Mouse (Mus musculus): ENCODE data around the gene Col25a1. TPM values are rescaled to one million over a fixed set of nuclear protein-coding genes. Genes with fewer than 3 reads are reported as not detected.

Col25a1 gene
- polyA plus RNA-seq, 1 experiment from 2014 or later, result 7.9 TPM

GRCm38 (mm10) chr3:130545995-130546394 lies 414.7 kb downstream of the Col25a1 start:
- no peak overlapping the region for H3K4me2 ChIP-seq (replicated peaks; ENCODE audit: low read depth, low read length)
- ATAC-seq (ENCODE audit: insufficient number of reproducible peaks, insufficient read depth, low FRiP score, low read depth), result no peak
- H3K4me1 ChIP-seq (ENCODE audit: control insufficient read depth, insufficient read depth, low read length), result no peaks in the 10 kb centered on the region
- no peak overlapping the region for H3K9ac ChIP-seq (replicated peaks; ENCODE audit: low read depth, low read length)
- no peaks in the 10 kb centered on the region for H3K9me3 ChIP-seq (ENCODE audit: control insufficient read depth, low read depth, low read length)
- H3K36me3 ChIP-seq (ENCODE audit: control insufficient read depth, insufficient read depth, low read length), result no peaks in the 10 kb centered on the region
- WGBS, result 84% methylated on average over 3 of the region's 3 CpGs
- no peak overlapping the region for H3K27ac ChIP-seq (ENCODE audit: low read length)
- H3K4me3 ChIP-seq (ENCODE audit: low read depth, low read length), result no peak overlapping the region
- H3K27me3 ChIP-seq (ENCODE audit: control insufficient read depth, insufficient read depth, low read length), result no peaks in the 10 kb centered on the region

- no peaks in the 10 kb centered on the region for H3K27me3 ChIP-seq (ENCODE audit: control insufficient read depth, insufficient read depth, low read length)
- no peak overlapping the region for H3K9ac ChIP-seq (replicated peaks; ENCODE audit: low read depth, low read length)
- H3K27ac ChIP-seq (ENCODE audit: low read length), result no peak overlapping the region
- no peaks in the 10 kb centered on the region for H3K36me3 ChIP-seq (ENCODE audit: control insufficient read depth, insufficient read depth, low read length)
- no peak overlapping the region for H3K4me3 ChIP-seq (ENCODE audit: low read depth, low read length)
- ATAC-seq (ENCODE audit: insufficient number of reproducible peaks, insufficient read depth, low FRiP score, low read depth), result no peak
- H3K4me1 ChIP-seq (ENCODE audit: control insufficient read depth, insufficient read depth, low read length), result no peaks in the 10 kb centered on the region
- no peaks in the 10 kb centered on the region for H3K9me3 ChIP-seq (ENCODE audit: control insufficient read depth, low read depth, low read length)
- no peak overlapping the region for H3K4me2 ChIP-seq (replicated peaks; ENCODE audit: low read depth, low read length)
- WGBS, result 68% methylated on average over 7 of the region's 7 CpGs
Measured at GRCm38 (mm10) chr3:130549066-130549465, 417.8 kb downstream of the Col25a1 start.

GRCm38 (mm10) chr3:130556263-130556662 lies 425.0 kb downstream of the Col25a1 start:
- no peak overlapping the region for H3K27ac ChIP-seq (ENCODE audit: low read length)
- H3K9me3 ChIP-seq (ENCODE audit: control insufficient read depth, low read depth, low read length), result no peaks in the 10 kb centered on the region
- no peak overlapping the region for H3K4me2 ChIP-seq (replicated peaks; ENCODE audit: low read depth, low read length)
- no peaks in the 10 kb centered on the region for H3K4me1 ChIP-seq (ENCODE audit: control insufficient read depth, insufficient read depth, low read length)
- no peaks in the 10 kb centered on the region for H3K36me3 ChIP-seq (ENCODE audit: control insufficient read depth, insufficient read depth, low read length)
- peaks cover 2% of the 10 kb centered on the region; the same call in 1 of the 2 replicates for H3K27me3 ChIP-seq (ENCODE audit: control insufficient read depth, insufficient read depth, low read length)
- no peak overlapping the region for H3K4me3 ChIP-seq (ENCODE audit: low read depth, low read length)
- H3K9ac ChIP-seq (replicated peaks; ENCODE audit: low read depth, low read length), result no peak overlapping the region
- 14% methylated on average over 1 of the region's 1 CpGs for WGBS
- ATAC-seq (ENCODE audit: insufficient number of reproducible peaks, insufficient read depth, low FRiP score, low read depth), result peak; percentile 75; the same call in 1 of the 2 replicates

GRCm38 (mm10) chr3:130565586-130565985 lies 434.3 kb downstream of the Col25a1 start:
- WGBS, result 95% methylated on average over 6 of the region's 6 CpGs
- H3K4me1 ChIP-seq (ENCODE audit: control insufficient read depth, insufficient read depth, low read length), result peaks cover 5% of the 10 kb centered on the region; the same call in 1 of the 2 replicates
- ATAC-seq (ENCODE audit: insufficient number of reproducible peaks, insufficient read depth, low FRiP score, low read depth), result no peak
- no peaks in the 10 kb centered on the region for H3K9me3 ChIP-seq (ENCODE audit: control insufficient read depth, low read depth, low read length)
- no peak overlapping the region for H3K4me2 ChIP-seq (replicated peaks; ENCODE audit: low read depth, low read length)
- no peak overlapping the region for H3K9ac ChIP-seq (replicated peaks; ENCODE audit: low read depth, low read length)
- peaks cover 3% of the 10 kb centered on the region; the same call in 1 of the 2 replicates for H3K27me3 ChIP-seq (ENCODE audit: control insufficient read depth, insufficient read depth, low read length)
- H3K36me3 ChIP-seq (ENCODE audit: control insufficient read depth, insufficient read depth, low read length), result no peaks in the 10 kb centered on the region
- no peak overlapping the region for H3K27ac ChIP-seq (ENCODE audit: low read length)
- no peak overlapping the region for H3K4me3 ChIP-seq (ENCODE audit: low read depth, low read length)

GRCm38 (mm10) chr3:130568331-130569095 lies 437.2 kb downstream of the Col25a1 start:
- Histone ChIP-seq H3K4me1 (ENCODE audit: control insufficient read depth, insufficient read depth, low read length) (peaks cover 5% of the 10 kb centered on the region; the same call in 1 of the 2 replicates), H3K36me3 (ENCODE audit: control insufficient read depth, insufficient read depth, low read length) (no peaks in the 10 kb centered on the region), H3K4me3 (ENCODE audit: low read depth, low read length) (no peak overlapping the region), H3K9me3 (ENCODE audit: control insufficient read depth, low read depth, low read length) (no peaks in the 10 kb centered on the region), H3K27me3 (ENCODE audit: control insufficient read depth, insufficient read depth, low read length) (no peaks in the 10 kb centered on the region), H3K4me2 (replicated peaks; ENCODE audit: low read depth, low read length) (no peak overlapping the region), H3K9ac (replicated peaks; ENCODE audit: low read depth, low read length) (no peak overlapping the region), H3K27ac (ENCODE audit: low read length) (0 out of 2 replicates have a peak overlapping the region, but pooled peaks have one; percentile 7)
- WGBS, result 55% methylated on average over 16 of the region's 16 CpGs
- ATAC-seq (ENCODE audit: insufficient number of reproducible peaks, insufficient read depth, low FRiP score, low read depth), result no peak

GRCm38 (mm10) chr3:130573243-130573642 lies 441.9 kb downstream of the Col25a1 start:
- WGBS, result 78% methylated on average over 5 of the region's 5 CpGs

GRCm38 (mm10) chr3:130574652-130575051 lies 443.4 kb downstream of the Col25a1 start:
- ATAC-seq (ENCODE audit: insufficient number of reproducible peaks, insufficient read depth, low FRiP score, low read depth), result no peak
- H3K36me3 ChIP-seq (ENCODE audit: control insufficient read depth, insufficient read depth, low read length), result no peaks in the 10 kb centered on the region
- H3K4me1 ChIP-seq (ENCODE audit: control insufficient read depth, insufficient read depth, low read length), result no peaks in the 10 kb centered on the region
- H3K27me3 ChIP-seq (ENCODE audit: control insufficient read depth, insufficient read depth, low read length), result no peaks in the 10 kb centered on the region
- H3K4me2 ChIP-seq (replicated peaks; ENCODE audit: low read depth, low read length), result no peak overlapping the region
- no peaks in the 10 kb centered on the region; the same call in 1 of the 2 replicates for H3K9me3 ChIP-seq (ENCODE audit: control insufficient read depth, low read depth, low read length)
- no peak overlapping the region for H3K4me3 ChIP-seq (ENCODE audit: low read depth, low read length)
- no peak overlapping the region for H3K9ac ChIP-seq (replicated peaks; ENCODE audit: low read depth, low read length)
- 21% methylated on average over 5 of the region's 5 CpGs for WGBS
- no peak overlapping the region for H3K27ac ChIP-seq (ENCODE audit: low read length)

More at GRCm38 (mm10) chr3:130573243-130573642, 441.9 kb downstream of the Col25a1 start:
- no peak for ATAC-seq (ENCODE audit: insufficient number of reproducible peaks, insufficient read depth, low FRiP score, low read depth)
- H3K4me3 ChIP-seq (ENCODE audit: low read depth, low read length), result no peak overlapping the region
- H3K9me3 ChIP-seq (ENCODE audit: control insufficient read depth, low read depth, low read length), result no peaks in the 10 kb centered on the region; the same call in 1 of the 2 replicates
- H3K27ac ChIP-seq (ENCODE audit: low read length), result no peak overlapping the region
- no peak overlapping the region for H3K9ac ChIP-seq (replicated peaks; ENCODE audit: low read depth, low read length)
- no peak overlapping the region for H3K4me2 ChIP-seq (replicated peaks; ENCODE audit: low read depth, low read length)
- H3K27me3 ChIP-seq (ENCODE audit: control insufficient read depth, insufficient read depth, low read length), result no peaks in the 10 kb centered on the region
- peaks cover 5% of the 10 kb centered on the region; the same call in 1 of the 2 replicates for H3K4me1 ChIP-seq (ENCODE audit: control insufficient read depth, insufficient read depth, low read length)
- no peaks in the 10 kb centered on the region for H3K36me3 ChIP-seq (ENCODE audit: control insufficient read depth, insufficient read depth, low read length)

- 65% methylated on average over 6 of the region's 6 CpGs for WGBS
- no peak overlapping the region for H3K4me3 ChIP-seq (ENCODE audit: low read depth, low read length)
- 0 out of 2 replicates have a peak, but pooled peaks cover 5% of the 10 kb centered on the region for H3K4me1 ChIP-seq (ENCODE audit: control insufficient read depth, insufficient read depth, low read length)
- ATAC-seq (ENCODE audit: insufficient number of reproducible peaks, insufficient read depth, low FRiP score, low read depth), result no peak
- no peak overlapping the region for H3K4me2 ChIP-seq (replicated peaks; ENCODE audit: low read depth, low read length)
- H3K9me3 ChIP-seq (ENCODE audit: control insufficient read depth, low read depth, low read length), result no peaks in the 10 kb centered on the region; the same call in 1 of the 2 replicates
- H3K27ac ChIP-seq (ENCODE audit: low read length), result no peak overlapping the region
- H3K27me3 ChIP-seq (ENCODE audit: control insufficient read depth, insufficient read depth, low read length), result no peaks in the 10 kb centered on the region
- no peaks in the 10 kb centered on the region for H3K36me3 ChIP-seq (ENCODE audit: control insufficient read depth, insufficient read depth, low read length)
- no peak overlapping the region for H3K9ac ChIP-seq (replicated peaks; ENCODE audit: low read depth, low read length)
Measured at GRCm38 (mm10) chr3:130576683-130577082, 445.4 kb downstream of the Col25a1 start.

All from stomach, embryonic 14.5 days (tissue).